Mouse (Mus musculus): ENCODE data around the gene Col20a1. TPM values are rescaled to one million over a fixed set of nuclear protein-coding genes. Genes with fewer than 3 reads are reported as not detected.

Gene Col20a1
- 1.6 TPM for polyA plus RNA-seq (2015; fragmentation: Illumina TruSeq; extraction: RNeasy Lipid Tissue Mini Kit (QIAGEN cat#74804); ENCODE audit: insufficient read depth, low replicate concordance)

DNA sequence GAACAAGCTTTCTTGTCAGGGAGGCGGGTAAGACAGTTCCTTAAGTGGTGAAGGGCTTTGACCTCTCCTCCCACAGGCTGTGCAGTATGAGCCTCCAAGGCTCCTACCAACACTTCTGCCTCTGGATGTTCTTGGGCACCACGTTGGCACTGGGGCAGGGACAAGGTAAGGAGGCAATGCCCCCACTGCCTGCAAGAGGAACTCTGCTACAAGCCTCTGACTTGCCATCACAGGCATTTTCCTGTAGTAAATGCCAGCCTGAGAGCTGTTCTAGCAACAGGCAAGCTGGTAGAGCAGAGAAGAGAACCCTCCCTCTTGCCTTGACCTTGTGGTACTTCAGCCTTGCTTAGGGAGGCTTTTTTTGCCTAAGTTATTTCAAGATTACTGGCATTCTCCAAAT, at the start of gene Col20a1:
Gene Col20a1, plus strand, starts transcription at position 87 of the 400 bp plus-strand sequence.

DNA sequence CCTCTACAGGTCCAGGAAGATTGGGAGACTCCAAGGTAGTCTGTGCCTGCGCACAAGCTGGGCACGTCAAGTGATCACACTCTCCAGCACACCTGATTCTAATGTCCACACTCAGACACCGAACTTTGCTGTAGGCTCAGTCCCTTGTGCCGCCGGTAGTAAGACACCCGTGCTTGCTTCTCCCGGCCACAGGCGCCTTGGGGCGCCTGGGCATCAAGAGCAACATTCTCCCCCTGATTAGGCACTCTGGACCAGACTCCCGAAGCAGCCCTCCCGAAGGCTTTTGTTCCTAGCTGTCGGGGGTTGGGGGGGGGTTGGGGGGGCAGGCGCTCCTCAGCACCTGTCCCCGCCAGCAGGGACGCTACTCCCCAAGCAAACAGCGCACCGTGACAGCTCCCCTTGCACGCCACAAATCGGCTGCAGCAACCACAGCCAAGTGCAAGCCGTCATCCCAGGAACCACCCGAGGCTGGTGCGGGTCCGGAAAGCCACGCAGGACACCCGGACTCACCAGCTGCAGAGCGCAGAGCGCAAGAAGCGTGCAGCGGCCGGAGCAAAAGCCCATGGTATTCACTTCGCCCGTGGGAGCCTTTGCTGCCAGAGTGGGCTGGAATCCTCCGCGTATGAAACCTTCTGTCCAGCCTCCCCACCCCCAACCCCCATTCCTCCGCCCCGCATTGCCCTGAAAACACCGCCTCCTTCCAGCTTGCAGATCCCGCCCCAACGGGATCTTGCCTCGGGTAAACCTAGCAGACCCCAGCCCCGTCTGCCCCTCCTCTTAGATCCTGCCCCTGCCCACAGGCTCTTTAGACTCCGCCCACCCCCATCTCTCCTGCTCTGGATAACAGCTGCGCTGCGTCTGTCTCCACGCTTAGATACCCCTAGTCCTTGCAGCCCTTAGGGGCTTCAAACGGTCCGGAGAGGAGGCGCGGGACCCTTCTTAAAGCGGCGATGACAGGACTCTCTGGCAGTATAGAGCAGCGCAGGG, 32.0 kb upstream of the Col20a1 start, which contains the start of gene Nkain4:
Gene Nkain4, minus strand, starts transcription at position 639 of the 987 bp plus-strand sequence.

DNA sequence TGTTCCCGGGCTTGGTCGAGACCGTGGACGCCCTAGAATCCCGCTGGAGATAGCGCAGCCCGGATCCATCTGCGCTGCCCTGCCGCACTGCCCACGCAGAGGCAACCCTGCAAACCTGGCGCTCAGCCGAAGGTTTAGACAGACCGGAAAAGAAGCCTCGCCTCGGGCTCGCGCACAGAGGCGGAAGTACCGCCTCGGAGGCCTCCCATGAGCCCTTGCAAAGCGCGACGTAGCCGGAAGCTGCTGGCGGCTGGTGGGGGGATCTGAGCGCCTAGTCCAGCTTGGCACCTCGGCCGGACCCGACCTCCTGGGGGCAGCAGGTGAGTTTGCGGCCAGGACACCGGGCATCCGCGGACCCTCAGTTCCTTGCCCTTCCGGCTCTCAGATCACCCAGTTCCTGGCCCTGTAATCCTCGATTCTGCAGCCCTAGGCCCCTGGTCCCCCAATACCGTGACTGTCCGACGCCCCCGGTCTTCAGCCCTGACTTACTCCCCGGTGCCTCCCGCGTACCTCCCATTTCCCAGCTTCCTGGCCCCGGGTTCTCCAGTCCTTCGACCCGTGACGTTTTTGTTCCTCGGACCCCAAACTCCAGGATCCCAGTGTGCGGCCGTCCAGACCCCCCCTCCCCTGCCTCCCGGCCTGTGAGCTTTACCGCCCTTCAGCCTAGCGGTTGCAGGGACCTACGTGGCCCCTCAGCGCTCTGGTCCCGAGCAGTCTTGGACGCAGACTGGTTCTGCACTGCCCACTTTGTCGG, 19.1 kb upstream of the Col20a1 start, which contains the start of gene Arfgap1:
Gene Arfgap1, plus strand, starts transcription at position 216 of the 754 bp plus-strand sequence.

DNA sequence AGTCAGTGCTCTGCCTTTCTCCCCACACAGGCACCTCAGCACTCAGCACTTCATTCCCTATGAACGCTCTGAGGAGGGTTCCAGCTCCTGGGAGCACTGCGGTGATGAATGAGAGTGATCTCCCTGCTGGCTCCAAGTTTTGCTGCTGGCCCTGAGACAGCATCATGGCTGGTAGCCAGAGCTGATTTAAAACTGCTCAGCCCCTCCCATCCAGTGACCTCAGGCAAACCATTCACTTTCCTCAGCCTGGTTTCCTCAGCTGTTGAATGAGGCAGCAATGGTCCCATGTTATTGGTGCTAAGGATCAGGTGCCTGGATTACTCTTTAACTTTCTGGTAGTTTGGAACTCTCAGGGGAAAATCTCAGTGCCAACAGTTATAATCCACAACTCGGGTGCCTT, 57.1 kb downstream of the Col20a1 start, which contains the start of gene Chrna4:
Gene Chrna4, minus strand, starts transcription at position 110 of the 400 bp plus-strand sequence.

Other genes with a start within 250 kb of the Col20a1 start
- not detected for gene Bhlhe23, start 209.6 kb upstream of the Col20a1 start, polyA plus RNA-seq (2015; fragmentation: Illumina TruSeq; extraction: RNeasy Lipid Tissue Mini Kit (QIAGEN cat#74804); ENCODE audit: insufficient read depth, low replicate concordance)
- gene Ythdf1, start 65.6 kb upstream of the Col20a1 start, polyA plus RNA-seq (2015; fragmentation: Illumina TruSeq; extraction: RNeasy Lipid Tissue Mini Kit (QIAGEN cat#74804); ENCODE audit: insufficient read depth, low replicate concordance), result 65.2 TPM
- not detected for gene Birc7, start 57.5 kb upstream of the Col20a1 start, polyA plus RNA-seq (2015; fragmentation: Illumina TruSeq; extraction: RNeasy Lipid Tissue Mini Kit (QIAGEN cat#74804); ENCODE audit: insufficient read depth, low replicate concordance)
- gene Nkain4, start 31.8 kb upstream of the Col20a1 start, polyA plus RNA-seq (2015; fragmentation: Illumina TruSeq; extraction: RNeasy Lipid Tissue Mini Kit (QIAGEN cat#74804); ENCODE audit: insufficient read depth, low replicate concordance), result 1.1 TPM
- gene Arfgap1, start 19.3 kb upstream of the Col20a1 start, polyA plus RNA-seq (2015; fragmentation: Illumina TruSeq; extraction: RNeasy Lipid Tissue Mini Kit (QIAGEN cat#74804); ENCODE audit: insufficient read depth, low replicate concordance), result 29.3 TPM
- gene Chrna4, start 57.0 kb downstream of the Col20a1 start, polyA plus RNA-seq (2015; fragmentation: Illumina TruSeq; extraction: RNeasy Lipid Tissue Mini Kit (QIAGEN cat#74804); ENCODE audit: insufficient read depth, low replicate concordance), result not detected
- not detected for gene Kcnq2, start 148.8 kb downstream of the Col20a1 start, polyA plus RNA-seq (2015; fragmentation: Illumina TruSeq; extraction: RNeasy Lipid Tissue Mini Kit (QIAGEN cat#74804); ENCODE audit: insufficient read depth, low replicate concordance)
- not detected for gene Eef1a2, start 170.5 kb downstream of the Col20a1 start, polyA plus RNA-seq (2015; fragmentation: Illumina TruSeq; extraction: RNeasy Lipid Tissue Mini Kit (QIAGEN cat#74804); ENCODE audit: insufficient read depth, low replicate concordance)
- gene Ppdpf, start 200.7 kb downstream of the Col20a1 start, polyA plus RNA-seq (2015; fragmentation: Illumina TruSeq; extraction: RNeasy Lipid Tissue Mini Kit (QIAGEN cat#74804); ENCODE audit: insufficient read depth, low replicate concordance), result 97.7 TPM
- gene Ptk6, start 216.3 kb downstream of the Col20a1 start, polyA plus RNA-seq (2015; fragmentation: Illumina TruSeq; extraction: RNeasy Lipid Tissue Mini Kit (QIAGEN cat#74804); ENCODE audit: insufficient read depth, low replicate concordance), result 0.48 TPM
- 0.75 TPM for gene Srms, start 226.7 kb downstream of the Col20a1 start, polyA plus RNA-seq (2015; fragmentation: Illumina TruSeq; extraction: RNeasy Lipid Tissue Mini Kit (QIAGEN cat#74804); ENCODE audit: insufficient read depth, low replicate concordance)
- gene Fndc11, start 233.5 kb downstream of the Col20a1 start, polyA plus RNA-seq (2015; fragmentation: Illumina TruSeq; extraction: RNeasy Lipid Tissue Mini Kit (QIAGEN cat#74804); ENCODE audit: insufficient read depth, low replicate concordance), result not detected